Mouse (Mus musculus): ENCODE measurements around the gene Rdh16. TPM values are rescaled to one million over a fixed set of nuclear protein-coding genes. Genes with fewer than 3 reads are reported as not detected.
A peak's percentile ranks its signal among the peaks of the same experiment; 100 is the strongest.
"Not testable (repeated sequence)": the region's sequence is repeated elsewhere in the genome, so short reads cannot be mapped to it uniquely, and the experiment has no call there.

The Rdh16 gene
- polyA plus RNA-seq (2014; fragmentation: Nextera tagmentation; extraction: Ambion mirVana) = 0.07 TPM in 1 of 2 replicates, not detected in the other

DNA sequence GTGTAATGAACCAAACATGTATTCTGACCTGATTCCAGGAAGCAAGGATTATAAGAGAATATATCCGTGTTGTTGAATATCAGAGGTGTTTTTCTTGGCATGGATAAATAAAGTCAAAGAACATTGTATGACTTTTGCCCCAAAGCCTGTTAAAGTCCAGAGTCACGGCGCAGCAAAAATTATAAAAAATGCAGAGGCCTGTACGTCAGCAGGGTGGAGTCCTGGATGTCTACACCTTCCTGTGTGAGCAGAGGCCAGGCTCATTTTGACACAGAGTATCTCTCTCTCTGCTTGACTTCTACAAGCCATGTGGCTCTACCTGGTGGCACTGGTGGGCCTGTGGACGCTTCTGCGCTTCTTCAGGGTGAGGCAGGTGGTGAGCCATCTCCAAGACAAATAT is at the start of gene Rdh16:
Rdh16 (plus strand) TSS at position 262 of the 400 bp plus-strand sequence.
- Histone ChIP-seq H3K9ac (replicated peaks; ENCODE audit: low read length) (no peak within 1 kb of the TSS), H3K36me3 (ENCODE audit: control insufficient read depth, insufficient read depth, low read length) (no peaks in the 10 kb centered on the region), H3K27ac (replicated peaks; ENCODE audit: low read depth, low read length) (no peak within 1 kb of the TSS), H3K4me3 (replicated peaks; ENCODE audit: low read depth, low read length) (no peak within 1 kb of the TSS), H3K9me3 (ENCODE audit: control insufficient read depth, low read length) (no peaks in the 10 kb centered on the region), H3K27me3 (ENCODE audit: control insufficient read depth, insufficient read depth, low read length) (no peaks in the 10 kb centered on the region), H3K4me2 (ENCODE audit: low read length) (no peak within 1 kb of the TSS), H3K4me1 (ENCODE audit: control insufficient read depth, insufficient read depth, low read length) (no peaks in the 10 kb centered on the region)
- DNase-seq (no peak), ATAC-seq (ENCODE audit: low FRiP score, low TSS enrichment) (no peak)
- 91% methylated on average over 6 of the region's 6 CpGs for WGBS

DNA sequence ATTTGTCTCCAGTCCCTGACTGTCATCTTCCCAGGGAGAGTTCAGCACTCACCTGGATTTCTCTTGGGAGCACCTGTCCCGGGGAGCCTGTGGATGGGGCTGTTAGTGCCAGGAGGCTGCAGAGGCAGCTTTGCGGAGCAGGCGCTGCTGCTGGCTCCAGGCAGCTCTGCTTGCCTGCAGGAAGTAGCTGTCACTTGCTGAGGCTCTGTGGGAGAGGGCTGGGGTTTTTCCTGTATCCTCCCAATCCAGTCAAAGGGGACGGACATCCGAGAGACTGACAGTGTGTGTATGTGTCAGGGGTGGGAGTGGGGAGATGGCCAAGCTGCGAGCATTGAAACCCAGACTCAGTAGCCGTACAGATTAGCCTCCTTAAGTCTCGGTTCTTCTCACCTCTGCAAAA is 49.4 kb upstream of the Rdh16 start, which contains the start of gene Gpr182:
Gpr182 (minus strand) TSS at position 185 of the 400 bp plus-strand sequence.
- Histone ChIP-seq H3K9me3 (ENCODE audit: control insufficient read depth, low read length) (no peaks in the 10 kb centered on the region), H3K27ac (replicated peaks; ENCODE audit: low read depth, low read length) (no peak within 1 kb of the TSS), H3K9ac (replicated peaks; ENCODE audit: low read length) (no peak within 1 kb of the TSS), H3K4me2 (ENCODE audit: low read length) (peak within 1 kb of the TSS; percentile 39), H3K36me3 (ENCODE audit: control insufficient read depth, insufficient read depth, low read length) (peaks cover 20% of the 10 kb centered on the region), H3K27me3 (ENCODE audit: control insufficient read depth, insufficient read depth, low read length) (no peaks in the 10 kb centered on the region), H3K4me3 (replicated peaks; ENCODE audit: low read depth, low read length) (no peak within 1 kb of the TSS; the same call in 1 of the 2 replicates), H3K4me1 (ENCODE audit: control insufficient read depth, insufficient read depth, low read length) (no peaks in the 10 kb centered on the region)
- DNase-seq = no peak
- WGBS = 64% methylated on average over 8 of the region's 8 CpGs
- no peak for ATAC-seq (ENCODE audit: low FRiP score, low TSS enrichment)

DNA sequence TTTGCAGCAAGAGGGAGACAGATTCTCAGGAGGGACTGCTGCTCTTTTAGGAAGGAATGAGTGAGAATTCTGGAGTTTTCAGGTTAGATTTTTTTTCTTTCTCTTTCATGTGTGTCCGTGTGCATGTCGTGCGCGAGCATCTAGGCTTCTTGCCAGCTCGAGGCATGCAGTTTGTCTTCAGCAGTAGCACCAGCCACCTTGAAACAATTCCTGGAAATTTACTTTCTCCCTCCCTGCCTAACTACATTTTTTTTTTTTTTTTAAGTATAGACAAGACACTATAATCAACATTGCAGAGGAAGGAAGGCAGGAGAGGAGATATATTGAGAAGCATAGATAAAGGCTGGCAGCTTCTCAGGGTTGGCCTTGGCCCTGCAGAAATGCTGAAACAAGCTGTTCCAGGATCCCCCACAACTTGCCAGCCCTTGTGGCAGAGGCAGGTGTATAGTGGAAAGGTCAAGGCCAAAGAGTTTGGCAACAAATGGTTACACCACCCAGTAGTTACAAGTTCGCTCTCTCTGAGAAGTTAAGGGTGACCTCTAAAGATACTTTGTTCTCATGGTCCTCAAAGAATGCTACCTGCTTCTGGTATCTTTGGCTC is 46.3 kb upstream of the Rdh16 start:
- 85% methylated on average over 6 of the region's 6 CpGs for WGBS
- no peak for DNase-seq
- ATAC-seq (ENCODE audit: low FRiP score, low TSS enrichment) = no peak
- no peaks in the 10 kb centered on the region for H3K36me3 ChIP-seq (ENCODE audit: control insufficient read depth, insufficient read depth, low read length)
- H3K4me2 ChIP-seq (ENCODE audit: low read length) = no peak overlapping the region
- H3K9ac ChIP-seq (replicated peaks; ENCODE audit: low read length) = no peak overlapping the region
- H3K4me3 ChIP-seq (replicated peaks; ENCODE audit: low read depth, low read length) = no peak overlapping the region
- no peaks in the 10 kb centered on the region for H3K9me3 ChIP-seq (ENCODE audit: control insufficient read depth, low read length)
- H3K27me3 ChIP-seq (ENCODE audit: control insufficient read depth, insufficient read depth, low read length) = no peaks in the 10 kb centered on the region
- H3K27ac ChIP-seq (replicated peaks; ENCODE audit: low read depth, low read length) = no peak overlapping the region
- H3K4me1 ChIP-seq (ENCODE audit: control insufficient read depth, insufficient read depth, low read length) = no peaks in the 10 kb centered on the region

DNA sequence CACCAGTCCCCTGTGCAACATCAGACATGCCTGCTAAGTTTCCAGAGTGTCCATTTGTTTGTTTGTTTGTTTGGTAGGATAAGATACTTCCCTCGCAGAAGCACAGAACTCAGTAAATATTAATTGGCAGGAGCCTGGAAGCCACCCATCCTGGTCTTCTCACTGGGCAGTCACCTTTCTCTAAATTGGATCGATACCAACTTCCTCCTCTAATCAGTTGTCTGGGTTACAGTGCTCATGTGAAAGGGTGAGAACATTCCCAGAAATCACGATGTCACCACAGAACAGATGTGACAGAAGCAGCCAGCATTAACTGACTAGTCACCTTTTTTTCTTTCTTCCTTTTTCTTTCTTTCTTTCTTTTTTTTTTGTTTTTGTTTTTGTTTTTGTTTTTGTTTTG is 45.7 kb upstream of the Rdh16 start:
- Histone ChIP-seq H3K27ac (replicated peaks; ENCODE audit: low read depth, low read length) (no peak overlapping the region), H3K27me3 (ENCODE audit: control insufficient read depth, insufficient read depth, low read length) (no peaks in the 10 kb centered on the region), H3K4me2 (ENCODE audit: low read length) (no peak overlapping the region), H3K9ac (replicated peaks; ENCODE audit: low read length) (no peak overlapping the region), H3K4me3 (replicated peaks; ENCODE audit: low read depth, low read length) (no peak overlapping the region), H3K36me3 (ENCODE audit: control insufficient read depth, insufficient read depth, low read length) (no peaks in the 10 kb centered on the region), H3K4me1 (ENCODE audit: control insufficient read depth, insufficient read depth, low read length) (no peaks in the 10 kb centered on the region), H3K9me3 (ENCODE audit: control insufficient read depth, low read length) (no peaks in the 10 kb centered on the region)
- ATAC-seq (ENCODE audit: low FRiP score, low TSS enrichment) = no peak
- WGBS = 92% methylated on average over 3 of the region's 3 CpGs
- no peak for DNase-seq

DNA sequence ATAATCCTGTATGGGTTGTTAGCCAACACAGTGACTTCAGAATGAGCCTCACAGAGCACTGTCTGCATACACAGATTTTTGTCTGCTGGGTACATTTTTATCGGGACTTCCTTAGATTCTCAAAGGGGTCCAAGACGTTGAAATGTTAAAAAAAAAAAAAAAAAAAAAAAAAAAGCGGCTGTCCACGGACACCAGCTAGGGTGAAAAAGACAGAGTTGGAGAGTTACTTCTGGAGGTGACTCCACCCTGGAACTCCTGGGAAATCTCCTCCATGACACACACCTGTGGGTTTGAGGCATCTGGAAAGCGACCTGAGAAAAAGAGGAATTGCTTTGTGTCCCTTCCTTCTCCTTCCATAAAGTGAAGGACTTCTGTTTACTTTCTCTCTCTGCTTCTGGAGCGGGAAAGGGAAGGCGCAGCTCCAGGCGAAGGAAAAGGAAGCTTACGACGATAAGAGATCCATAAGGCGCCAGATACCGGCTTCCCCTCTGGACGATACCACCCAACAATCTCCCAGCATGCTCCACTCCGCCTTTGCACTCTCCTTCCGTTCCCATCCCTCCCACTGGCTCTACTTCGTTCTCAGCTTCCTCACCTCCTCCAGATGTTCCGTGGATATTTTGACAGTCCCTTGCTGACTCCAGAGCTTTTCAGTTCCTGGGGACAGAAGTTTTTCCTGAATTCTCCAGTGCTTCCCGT is 45.0 kb upstream of the Rdh16 start:
- WGBS = 56% methylated on average over 18 of the region's 18 CpGs
- no peaks in the 10 kb centered on the region for H3K27me3 ChIP-seq (ENCODE audit: control insufficient read depth, insufficient read depth, low read length)
- DNase-seq (no peak), ATAC-seq (ENCODE audit: low FRiP score, low TSS enrichment) (no peak)
- H3K27ac ChIP-seq (replicated peaks; ENCODE audit: low read depth, low read length) = no peak overlapping the region
- H3K4me2 ChIP-seq (ENCODE audit: low read length) = peak overlapping the region; percentile 28
- no peak overlapping the region for H3K4me3 ChIP-seq (replicated peaks; ENCODE audit: low read depth, low read length)
- H3K9ac ChIP-seq (replicated peaks; ENCODE audit: low read length) = no peak overlapping the region
- no peaks in the 10 kb centered on the region for H3K9me3 ChIP-seq (ENCODE audit: control insufficient read depth, low read length)
- H3K4me1 ChIP-seq (ENCODE audit: control insufficient read depth, insufficient read depth, low read length) = no peaks in the 10 kb centered on the region
- H3K36me3 ChIP-seq (ENCODE audit: control insufficient read depth, insufficient read depth, low read length) = no peaks in the 10 kb centered on the region

DNA sequence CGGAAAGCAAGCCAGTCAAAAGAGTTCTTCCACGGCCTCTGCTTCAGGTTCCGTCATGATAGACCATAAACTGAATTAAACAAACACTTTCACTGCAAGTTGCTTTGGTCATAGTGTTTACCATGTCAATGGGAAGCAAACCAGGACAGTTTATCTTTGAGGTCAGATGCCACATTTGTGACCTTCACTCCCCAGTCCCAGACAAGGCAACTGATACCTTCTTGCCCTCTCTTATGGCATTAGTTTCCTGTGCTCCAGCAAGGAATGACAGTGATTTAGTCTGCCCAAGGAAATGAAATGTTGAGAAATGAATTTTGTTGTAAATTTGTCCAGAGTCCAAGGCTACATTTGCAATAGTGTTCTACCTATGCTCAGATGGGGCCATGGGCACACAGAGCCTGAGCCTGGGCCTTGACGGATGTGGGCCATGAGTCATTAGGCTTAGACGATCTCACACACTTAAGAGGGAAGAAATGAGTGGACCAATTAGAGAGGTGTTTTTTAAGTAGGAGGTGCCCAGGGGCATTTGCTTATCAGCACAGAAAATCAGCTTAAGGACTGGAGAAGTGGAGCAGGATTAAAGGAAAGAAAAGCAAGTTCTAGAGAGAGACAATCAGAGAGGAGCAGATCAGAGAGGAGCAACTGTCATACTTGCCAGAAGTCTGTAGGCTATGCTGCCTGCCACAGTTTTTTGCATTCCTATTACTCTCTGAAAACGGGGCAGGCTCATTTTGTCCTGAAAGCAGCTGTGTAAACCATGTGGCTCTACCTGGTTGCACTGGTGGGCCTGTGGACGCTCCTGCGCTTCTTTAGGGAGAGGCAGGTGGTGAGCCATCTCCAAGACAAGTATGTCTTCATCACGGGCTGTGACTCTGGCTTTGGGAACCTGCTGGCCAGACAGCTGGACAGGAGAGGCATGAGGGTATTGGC is 41.5 kb upstream of the Rdh16 start, which contains the start of the genes Rdh1 and Rdh16f1:
Rdh1 (plus strand) TSS at position 541 of the 930 bp plus-strand sequence.
Rdh16f1 (plus strand) TSS at position 607 of the 930 bp plus-strand sequence.
- DNase-seq = no peak
- Histone ChIP-seq H3K4me2 (ENCODE audit: low read length) (no peak within 1 kb of the TSS), H3K4me3 (replicated peaks; ENCODE audit: low read depth, low read length) (no peak within 1 kb of the TSS), H3K9me3 (ENCODE audit: control insufficient read depth, low read length) (no peaks in the 10 kb centered on the region), H3K4me1 (ENCODE audit: control insufficient read depth, insufficient read depth, low read length) (no peaks in the 10 kb centered on the region), H3K9ac (replicated peaks; ENCODE audit: low read length) (no peak within 1 kb of the TSS), H3K36me3 (ENCODE audit: control insufficient read depth, insufficient read depth, low read length) (no peaks in the 10 kb centered on the region), H3K27ac (replicated peaks; ENCODE audit: low read depth, low read length) (no peak within 1 kb of the TSS), H3K27me3 (ENCODE audit: control insufficient read depth, insufficient read depth, low read length) (no peaks in the 10 kb centered on the region)
- no peak for ATAC-seq (ENCODE audit: low FRiP score, low TSS enrichment)
- WGBS = 81% methylated on average over 9 of the region's 9 CpGs

DNA sequence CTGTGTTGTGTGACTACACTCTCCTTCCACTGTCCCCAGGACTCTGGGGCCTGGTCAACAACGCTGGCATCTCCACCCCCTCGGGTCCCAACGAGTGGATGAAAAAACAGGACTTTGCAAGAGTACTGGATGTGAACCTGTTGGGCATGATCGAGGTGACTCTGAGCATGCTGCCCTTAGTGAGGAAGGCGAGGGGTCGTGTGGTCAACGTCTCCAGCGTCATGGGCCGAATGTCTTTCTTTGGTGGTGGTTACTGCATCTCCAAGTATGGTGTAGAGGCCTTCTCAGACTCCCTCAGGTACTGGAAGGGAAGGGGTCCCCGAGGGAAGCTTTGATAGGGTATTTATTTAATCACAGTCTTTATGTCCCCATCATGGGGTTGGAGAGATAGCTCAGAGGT is 38.0 kb upstream of the Rdh16 start:
- H3K4me1 ChIP-seq (ENCODE audit: control insufficient read depth, insufficient read depth, low read length); H3K9me3 ChIP-seq (ENCODE audit: control insufficient read depth, low read length); ATAC-seq (ENCODE audit: low FRiP score, low TSS enrichment); H3K36me3 ChIP-seq (ENCODE audit: control insufficient read depth, insufficient read depth, low read length); H3K4me2 ChIP-seq (ENCODE audit: low read length); H3K9ac ChIP-seq (replicated peaks; ENCODE audit: low read length); H3K4me3 ChIP-seq (replicated peaks; ENCODE audit: low read depth, low read length); H3K27ac ChIP-seq (replicated peaks; ENCODE audit: low read depth, low read length); H3K27me3 ChIP-seq (ENCODE audit: control insufficient read depth, insufficient read depth, low read length); DNase-seq: not testable (repeated sequence)
- 86% methylated on average over 10 of the region's 10 CpGs for WGBS

DNA sequence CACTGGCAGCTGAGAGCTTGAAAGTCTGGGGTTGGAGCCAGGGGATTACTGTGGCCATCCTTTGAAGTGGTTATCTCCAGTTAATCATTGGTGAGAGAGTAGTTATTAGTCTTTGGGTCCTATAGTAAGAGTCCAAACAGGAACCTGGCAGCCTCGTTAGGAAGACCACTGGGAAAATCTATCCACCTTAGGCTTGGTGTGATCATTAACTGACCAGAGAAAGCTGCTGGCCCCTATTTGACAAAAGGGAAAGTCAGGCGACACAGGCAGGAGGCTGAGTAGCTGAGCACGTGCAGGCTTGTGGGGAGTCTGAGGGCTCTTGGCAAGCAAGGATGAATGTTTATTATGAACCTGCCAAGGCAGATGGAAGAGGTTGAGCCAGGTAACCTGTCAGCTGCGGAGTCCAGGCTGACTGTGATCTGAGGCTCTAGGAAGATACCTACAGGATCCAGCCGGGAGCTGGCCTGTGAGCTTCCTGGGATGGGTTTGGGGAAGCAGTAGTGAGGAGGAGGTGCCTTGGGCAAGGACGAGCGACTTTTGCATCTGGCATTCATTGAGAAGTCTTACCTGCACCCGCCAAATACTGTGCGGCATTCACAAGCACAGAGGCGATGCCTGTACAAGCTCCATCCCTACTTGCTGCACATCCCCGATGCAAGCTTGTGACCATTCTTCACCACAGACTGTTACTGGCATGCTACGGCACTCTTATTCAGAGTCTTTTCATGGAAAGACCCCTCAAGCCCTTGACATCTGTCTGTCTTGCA is 36.9 kb upstream of the Rdh16 start:
- WGBS = 79% methylated on average over 12 of the region's 12 CpGs
- ATAC-seq (ENCODE audit: low FRiP score, low TSS enrichment) (no peak), DNase-seq (no peak)
- H3K4me1 ChIP-seq (ENCODE audit: control insufficient read depth, insufficient read depth, low read length) = no peaks in the 10 kb centered on the region
- H3K27ac ChIP-seq (replicated peaks; ENCODE audit: low read depth, low read length) = no peak overlapping the region
- H3K9ac ChIP-seq (replicated peaks; ENCODE audit: low read length) = no peak overlapping the region
- no peaks in the 10 kb centered on the region for H3K9me3 ChIP-seq (ENCODE audit: control insufficient read depth, low read length)
- H3K4me2 ChIP-seq (ENCODE audit: low read length) = no peak overlapping the region
- H3K4me3 ChIP-seq (replicated peaks; ENCODE audit: low read depth, low read length) = no peak overlapping the region
- H3K27me3 ChIP-seq (ENCODE audit: control insufficient read depth, insufficient read depth, low read length) = no peaks in the 10 kb centered on the region
- H3K36me3 ChIP-seq (ENCODE audit: control insufficient read depth, insufficient read depth, low read length) = no peaks in the 10 kb centered on the region

All from midbrain, embryonic 14.5 days (tissue).